8 mouse cellular contexts compared by ENCODE assay signal in the genomic region with DNA sequence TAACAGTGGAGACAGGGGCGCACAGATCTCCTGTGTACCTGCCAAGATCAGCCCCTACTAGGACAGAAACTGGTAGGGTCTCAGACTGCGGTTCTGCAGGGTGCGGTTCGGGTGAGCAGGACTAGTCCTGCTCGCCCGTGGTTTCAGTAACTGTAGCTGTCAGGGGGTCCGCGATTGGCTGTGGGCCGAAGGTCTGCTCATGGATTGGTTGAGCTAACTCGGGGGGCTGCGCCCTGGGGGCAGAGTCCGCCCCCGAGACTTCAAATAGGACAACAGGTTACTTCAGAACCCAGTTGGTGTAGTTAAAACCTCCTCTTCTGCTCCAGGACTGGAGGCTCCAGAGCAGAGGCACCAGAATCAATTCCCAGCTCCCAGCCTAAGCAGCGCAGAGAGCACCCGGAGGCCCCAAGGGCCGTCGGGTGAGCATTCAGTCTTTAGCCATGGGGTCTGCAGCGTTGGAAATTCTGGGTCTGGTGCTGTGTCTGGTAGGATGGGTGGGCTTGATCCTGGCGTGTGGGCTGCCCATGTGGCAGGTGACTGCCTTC. TPM values are rescaled to one million over a fixed set of nuclear protein-coding genes. Genes with fewer than 3 reads are reported as not detected.
DNase-seq lines count a peak whose midpoint lies in the region; ATAC-seq and TF ChIP-seq lines count a peak whose summit lies in the region.

A gene (plus strand): TSS at position 292 of the 545 bp plus-strand sequence.

- peaks cover 14% of the 10 kb centered on the region for H3K4me1 ChIP-seq in embryonic facial prominence, embryonic 13.5 days
- peaks cover 5% of the 10 kb centered on the region; the same call in 1 of the 2 replicates for H3K4me1 ChIP-seq in heart, embryonic 16.5 days (ENCODE audit: control insufficient read depth, insufficient read depth, low read length)
- 0 out of 2 replicates have a peak, but pooled peaks cover 2% of the 10 kb centered on the region for H3K4me1 ChIP-seq in lung, embryonic 16.5 days (replicated peaks; ENCODE audit: control insufficient read depth, insufficient read depth, low read length)
- no peaks in the 10 kb centered on the region for H3K4me1 ChIP-seq in stomach, postnatal 0 days (replicated peaks; ENCODE audit: control insufficient read depth, insufficient read depth)

- H3K27ac ChIP-seq in left cerebral cortex, adult 2 months, result peak within 1 kb of the TSS; percentile 63
- 0 out of 2 replicates have a peak within 1 kb of the TSS, but pooled peaks have one; percentile 7 for H3K27ac ChIP-seq in embryonic facial prominence, embryonic 13.5 days
- peak within 1 kb of the TSS; percentile 73 for H3K27ac ChIP-seq in heart, embryonic 16.5 days (ENCODE audit: low read length)
- H3K27ac ChIP-seq in lung, embryonic 16.5 days (ENCODE audit: low read length), result peak within 1 kb of the TSS; percentile 81
- peak within 1 kb of the TSS; percentile 35; the same call in 1 of the 2 replicates for H3K27ac ChIP-seq in stomach, postnatal 0 days (replicated peaks)

- H3K36me3 ChIP-seq in embryonic facial prominence, embryonic 13.5 days, result peaks cover 14% of the 10 kb centered on the region
- H3K36me3 ChIP-seq in heart, embryonic 16.5 days (ENCODE audit: control insufficient read depth, insufficient read depth), result no peaks in the 10 kb centered on the region
- H3K36me3 ChIP-seq in lung, embryonic 16.5 days (ENCODE audit: control insufficient read depth, insufficient read depth, low read length), result no peaks in the 10 kb centered on the region
- H3K36me3 ChIP-seq in stomach, postnatal 0 days (ENCODE audit: control insufficient read depth, insufficient read depth, low read length), result no peaks in the 10 kb centered on the region

- 5% methylated on average over 19 of the region's 19 CpGs for WGBS in embryonic facial prominence, embryonic 13.5 days
- 10% methylated on average over 19 of the region's 19 CpGs for WGBS in heart, embryonic 16.5 days
- WGBS in large intestine, adult 2 months, result 29% methylated on average over 19 of the region's 19 CpGs
- WGBS in lung, embryonic 16.5 days, result 6% methylated on average over 19 of the region's 19 CpGs
- WGBS in stomach, postnatal 0 days, result 15% methylated on average over 19 of the region's 19 CpGs

- H3K4me2 ChIP-seq in embryonic facial prominence, embryonic 13.5 days, result peak within 1 kb of the TSS; percentile 71
- peak within 1 kb of the TSS; percentile 69 for H3K4me2 ChIP-seq in heart, embryonic 16.5 days (ENCODE audit: low read depth, low read length)
- H3K4me2 ChIP-seq in lung, embryonic 16.5 days (ENCODE audit: low read depth, low read length), result peak within 1 kb of the TSS; percentile 70
- H3K4me2 ChIP-seq in stomach, postnatal 0 days (replicated peaks; ENCODE audit: low read depth), result peak within 1 kb of the TSS; percentile 60

- no peak for TF ChIP-seq CTCF in left cerebral cortex, adult 2 months (IDR thresholded peaks at IDR 0.05)
- no peak for TF ChIP-seq CTCF in stomach, postnatal 0 days (IDR thresholded peaks at IDR 0.05; ENCODE audit: low read depth)

- H3K27me3 ChIP-seq in embryonic facial prominence, embryonic 13.5 days, result peaks cover 66% of the 10 kb centered on the region
- H3K27me3 ChIP-seq in heart, embryonic 16.5 days (ENCODE audit: control insufficient read depth, insufficient read depth, low read length), result peaks cover 41% of the 10 kb centered on the region
- peaks cover 39% of the 10 kb centered on the region for H3K27me3 ChIP-seq in lung, embryonic 16.5 days (ENCODE audit: control insufficient read depth, insufficient read depth, low read depth, low read length)
- peaks cover 9% of the 10 kb centered on the region; the same call in 1 of the 2 replicates for H3K27me3 ChIP-seq in stomach, postnatal 0 days (ENCODE audit: control insufficient read depth, insufficient read depth, low read length)

- peak; percentile 53; the same call in 1 of the 2 replicates for ATAC-seq in embryonic facial prominence, embryonic 13.5 days (ENCODE audit: insufficient number of reproducible peaks, insufficient read depth, low FRiP score, low TSS enrichment, low read depth)
- ATAC-seq in heart, embryonic 16.5 days (replicated peaks; ENCODE audit: extremely low read depth, insufficient read depth, low FRiP score), result peak; percentile 71
- peak; percentile 74 for ATAC-seq in lung, embryonic 16.5 days (ENCODE audit: low read depth)
- ATAC-seq in stomach, postnatal 0 days (ENCODE audit: low FRiP score, low TSS enrichment), result peak; percentile 39

- no peak for DNase-seq in left cerebral cortex, adult 2 months (ENCODE audit: extremely low spot score in 1 of 2, low spot score in 2 of 2)
- no peak for DNase-seq in left cerebral cortex, adult 9 months (ENCODE audit: low spot score in 2 of 2)
- no peak for DNase-seq in large intestine, adult 2 months (ENCODE audit: low read depth, low spot score)
- no peak for DNase-seq in stomach, postnatal 0 days (ENCODE audit: low spot score)
- DNase-seq in spleen, adult 12 weeks (ENCODE audit: low spot score), result no peak

- intact Hi-C loops in left cerebral cortex, adult 2 months (cut with DNase I), result no loop called here

- peak within 1 kb of the TSS; percentile 37 for H3K4me3 ChIP-seq in left cerebral cortex, adult 2 months
- peak within 1 kb of the TSS; percentile 46 for H3K4me3 ChIP-seq in embryonic facial prominence, embryonic 13.5 days
- H3K4me3 ChIP-seq in heart, embryonic 16.5 days (ENCODE audit: low read length), result peak within 1 kb of the TSS; percentile 56
- H3K4me3 ChIP-seq in lung, embryonic 16.5 days (ENCODE audit: low read length), result peak within 1 kb of the TSS; percentile 57
- peak within 1 kb of the TSS; percentile 39 for H3K4me3 ChIP-seq in stomach, postnatal 0 days (ENCODE audit: low read depth, low read length)

- no peak for TF ChIP-seq EP300 in stomach, postnatal 0 days (optimal IDR thresholded peaks at IDR 0.05)

- no peaks in the 10 kb centered on the region for H3K9me3 ChIP-seq in embryonic facial prominence, embryonic 13.5 days
- peaks cover under 1% of the 10 kb centered on the region; the same call in 1 of the 2 replicates for H3K9me3 ChIP-seq in heart, embryonic 16.5 days (replicated peaks; ENCODE audit: control insufficient read depth, low read length)
- no peaks in the 10 kb centered on the region for H3K9me3 ChIP-seq in lung, embryonic 16.5 days (ENCODE audit: control insufficient read depth, low read length)
- no peaks in the 10 kb centered on the region for H3K9me3 ChIP-seq in stomach, postnatal 0 days (ENCODE audit: control insufficient read depth, low read length)

- peak within 1 kb of the TSS; percentile 69 for H3K9ac ChIP-seq in embryonic facial prominence, embryonic 13.5 days
- H3K9ac ChIP-seq in heart, embryonic 16.5 days (ENCODE audit: low read length), result peak within 1 kb of the TSS; percentile 68
- peak within 1 kb of the TSS; percentile 70 for H3K9ac ChIP-seq in lung, embryonic 16.5 days (ENCODE audit: low read length)
- H3K9ac ChIP-seq in stomach, postnatal 0 days (ENCODE audit: low read length), result peak within 1 kb of the TSS; percentile 51

RNA-seq across cellular contexts. Expression of the gene that starts here (rescaled TPM):
- total RNA-seq in left cerebral cortex, adult 2 months (2021), result 10 to 100 TPM; 36.2 to 48.3 TPM
- 27.8 and 29.6 TPM in 2 replicates for polyA plus RNA-seq in embryonic facial prominence, embryonic 13.5 days (2015; fragmentation: Nextera tagmentation; extraction: Ambion mirVana)
- polyA plus RNA-seq in heart, embryonic 16.5 days (2015; fragmentation: Nextera tagmentation; extraction: Ambion mirVana), result 32.1 and 38.8 TPM in 2 replicates
- 9.9 and 10.1 TPM in 2 replicates for polyA plus RNA-seq in large intestine, adult 2 months (2012; rRNA removed)
- 130 and 134 TPM in 2 replicates for polyA plus RNA-seq in lung, embryonic 16.5 days (2015; fragmentation: Nextera tagmentation; extraction: Ambion mirVana)
- 19.7 and 23.6 TPM in 2 replicates for polyA plus RNA-seq in stomach, postnatal 0 days (2015; fragmentation: Nextera tagmentation; extraction: Ambion mirVana)

Comparison
In these comparisons a context has a peak if more than half of its experiments do, and no peak if none do; other contexts are left out.
1. H3K27ac ChIP-seq: peak in every context shown above with its lines; median percentile 81 in lung, embryonic 16.5 days; 73 in heart, embryonic 16.5 days; 63 in left cerebral cortex, adult 2 months; 35 in stomach, postnatal 0 days; 7 in embryonic facial prominence, embryonic 13.5 days.